Mouse (Mus musculus) ES-E14 (cell line): ENCODE results near the gene Usp32.

Experiments used
- CHD2 ChIP-seq: IDR thresholded peaks from 2 replicates; pipeline ENCODE4 v1.6.1; 2014; ENCODE audit warnings: mild to moderate bottlenecking, low read depth, low read length, inconsistent platforms
- HCFC1 ChIP-seq: IDR thresholded peaks from 2 replicates; pipeline ENCODE4 v1.6.1; 2012; ENCODE audit warnings: low read length, inconsistent platforms, borderline replicate concordance; ENCODE audit not compliant: insufficient read depth
- MAFK ChIP-seq: IDR thresholded peaks from 2 replicates; pipeline ENCODE4 v1.6.1; 2014; ENCODE audit warnings: mild to moderate bottlenecking, low read depth, low read length, inconsistent platforms; ENCODE audit not compliant: insufficient read depth
- ZC3H11A ChIP-seq: IDR thresholded peaks from 2 replicates; pipeline ENCODE4 v1.6.1; 2012; ENCODE audit warnings: low read depth, mild to moderate bottlenecking, inconsistent platforms, low read length, borderline replicate concordance
- ZNF384 ChIP-seq: IDR thresholded peaks from 2 replicates; pipeline ENCODE4 v1.6.1; 2012; ENCODE audit warnings: low read depth, low read length, inconsistent platforms

DNA sequence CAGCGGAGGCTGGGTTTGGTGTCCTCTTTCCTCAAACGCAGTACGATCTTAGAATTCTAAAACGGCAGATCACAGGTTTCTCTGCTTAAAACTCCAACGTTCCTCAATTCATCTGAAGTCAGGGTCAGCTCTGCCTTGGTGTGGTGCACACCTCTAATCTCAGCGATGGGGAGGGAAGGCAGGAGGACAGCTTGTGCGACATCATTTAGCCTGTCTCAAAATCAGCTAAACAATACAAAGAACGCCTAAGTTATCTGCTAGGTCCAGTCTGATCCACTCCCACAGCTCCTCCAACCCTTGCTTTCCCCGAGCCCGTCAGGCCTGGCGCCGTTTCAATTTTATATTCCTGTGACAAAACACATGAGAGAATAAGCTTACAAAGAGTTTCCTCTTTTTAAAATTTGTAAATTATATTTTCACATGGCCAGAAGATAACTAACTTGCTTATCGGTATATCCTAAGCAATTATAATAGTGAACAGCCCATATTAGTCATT, 43.4 kb upstream of the Usp32 start:
- TF ChIP-seq HCFC1 (no peak), ZC3H11A (no peak), MAFK (no peak), ZNF384 (no peak), CHD2 (no peak)
